Mouse (Mus musculus) CD4-positive helper T cell, adult 2 months (primary cell): ENCODE results near the gene Cfap100.

ENCODE experiments used
- DNase-seq: peaks from one replicate; pipeline ENCODE4 v3.0.0-alpha.2; 2012; ENCODE audit warnings: low read depth, missing footprints, low spot score

The Cfap100 gene

DNA sequence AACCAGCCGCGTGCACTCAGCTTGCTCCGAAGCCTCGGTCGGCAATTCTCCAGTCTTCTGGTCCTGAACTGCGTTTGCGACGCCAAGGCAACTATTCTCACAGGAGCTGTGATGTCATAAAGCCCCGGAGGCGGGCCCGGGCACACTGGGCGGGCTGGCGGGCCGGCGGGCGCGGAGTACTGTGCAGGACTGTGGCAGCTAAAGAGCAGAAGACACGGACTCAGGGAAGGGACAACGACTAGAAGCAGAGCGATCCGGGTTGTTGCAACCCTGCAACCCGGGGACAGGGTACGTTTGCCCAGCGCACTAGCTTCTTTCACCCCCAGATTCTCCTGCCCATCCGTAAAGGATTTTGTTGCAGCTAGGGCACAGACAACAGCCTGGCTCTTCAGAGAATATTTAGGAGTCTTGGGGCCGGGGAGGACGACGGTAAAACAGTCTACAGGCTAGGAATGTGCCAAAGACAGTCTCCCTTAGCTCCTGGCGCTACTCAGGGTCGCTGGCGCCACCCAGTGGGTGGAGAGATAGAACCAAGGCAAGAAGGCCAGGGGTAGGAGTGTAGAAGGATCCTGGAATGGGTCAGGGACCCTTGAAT, at the start of gene Cfap100:
Gene Cfap100 (minus strand): TSS at position 418 of the 595 bp plus-strand sequence.
- DNase-seq: no peak

DNA sequence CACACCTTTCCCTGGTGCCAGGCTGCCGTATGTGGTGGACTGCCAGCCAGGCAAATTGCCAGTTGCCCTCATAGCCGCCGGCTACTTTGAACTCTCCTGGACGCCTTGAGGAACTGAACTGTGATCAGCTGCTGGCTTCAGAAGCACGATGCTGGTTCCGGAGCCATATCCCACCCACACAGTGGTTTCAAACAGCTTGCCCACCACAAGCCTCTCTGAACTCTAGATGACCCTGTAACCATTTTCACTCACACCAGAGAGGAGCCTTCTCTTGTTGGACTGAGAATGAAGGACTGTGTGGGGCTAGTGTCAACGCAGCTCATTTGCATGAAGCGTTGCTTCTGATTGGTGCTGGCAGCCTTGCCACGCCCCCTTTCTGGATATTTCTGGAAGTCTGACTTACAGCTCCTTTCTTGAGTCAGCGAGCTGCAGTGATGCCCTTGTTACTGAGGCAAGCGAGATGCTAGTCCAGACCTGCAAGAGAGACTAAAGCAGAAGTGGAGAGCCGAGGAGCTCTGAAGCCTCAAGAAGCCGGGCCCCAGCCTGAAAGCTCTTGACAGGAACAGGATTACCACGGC, 48.4 kb upstream of the Cfap100 start:
- DNase-seq: no peak

DNA sequence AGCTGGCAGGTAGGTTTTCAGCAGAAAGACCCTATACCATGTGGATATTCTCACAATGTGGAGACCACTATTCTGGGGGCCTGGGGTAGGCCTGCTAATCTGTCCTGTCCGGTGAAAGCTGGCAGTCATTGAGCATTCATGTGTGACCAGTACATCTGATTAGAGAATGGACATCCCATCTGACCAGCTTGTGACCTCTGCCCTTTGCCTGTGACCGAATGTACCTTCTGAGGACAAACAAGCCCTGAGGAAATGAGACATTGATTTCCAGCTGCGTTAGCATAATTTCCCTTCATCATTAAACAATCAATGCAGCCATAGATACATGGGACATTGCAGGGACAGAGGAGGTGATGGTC, 47.2 kb upstream of the Cfap100 start:
- DNase-seq: no peak

DNA sequence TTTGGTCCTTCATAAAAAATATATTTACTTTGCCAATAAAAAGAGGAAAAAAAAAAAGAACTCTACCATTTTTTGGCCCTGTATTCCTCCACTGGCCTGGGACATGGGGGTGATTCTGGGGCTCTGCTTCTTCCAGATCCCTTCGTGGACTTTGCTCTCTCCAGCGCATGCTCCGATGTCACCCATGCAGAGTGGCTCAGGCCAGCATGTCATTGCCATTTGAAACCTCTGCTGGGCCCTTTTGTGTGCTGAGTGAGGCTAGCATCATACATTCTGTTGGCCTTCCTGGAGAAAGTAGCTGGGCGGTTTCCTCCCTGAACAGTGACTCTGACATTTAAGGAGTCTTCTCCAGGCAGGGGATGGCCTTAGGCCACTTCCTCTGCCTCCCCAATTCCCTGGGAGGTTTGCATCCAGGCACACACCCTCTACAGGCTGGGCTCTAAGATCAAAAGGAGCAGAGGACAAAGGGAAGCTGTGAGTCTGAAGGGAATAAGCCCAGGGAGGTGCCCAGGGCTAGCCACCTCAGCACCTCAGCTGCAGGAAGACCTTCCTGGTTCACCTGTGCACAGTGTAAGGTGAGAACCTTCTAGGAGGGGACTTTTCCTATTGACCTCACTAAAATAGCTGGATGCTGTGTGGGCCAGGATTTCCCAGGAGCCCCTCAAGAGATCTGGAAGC, 46.7 kb upstream of the Cfap100 start:
- DNase-seq: no peak

DNA sequence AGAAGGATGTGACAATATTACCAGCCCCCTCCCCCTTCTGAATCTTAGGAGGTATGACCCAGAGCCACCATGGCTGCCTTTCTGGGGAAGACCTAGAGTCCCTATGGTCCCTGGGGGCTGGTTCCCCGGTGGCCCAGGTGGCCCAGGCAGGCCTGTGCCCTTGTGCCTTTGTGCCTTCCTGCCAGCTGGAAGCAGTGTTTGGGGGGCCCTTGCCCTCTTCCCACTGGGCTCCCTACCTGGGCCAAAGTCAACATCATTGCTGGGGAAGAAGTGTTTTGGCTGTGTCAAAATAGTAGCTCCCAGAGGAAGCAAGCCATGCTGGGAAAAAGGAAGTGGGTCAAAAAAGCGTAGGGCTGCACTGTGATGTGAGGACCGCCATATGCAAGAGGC, 45.8 kb upstream of the Cfap100 start:
- no peak for DNase-seq

DNA sequence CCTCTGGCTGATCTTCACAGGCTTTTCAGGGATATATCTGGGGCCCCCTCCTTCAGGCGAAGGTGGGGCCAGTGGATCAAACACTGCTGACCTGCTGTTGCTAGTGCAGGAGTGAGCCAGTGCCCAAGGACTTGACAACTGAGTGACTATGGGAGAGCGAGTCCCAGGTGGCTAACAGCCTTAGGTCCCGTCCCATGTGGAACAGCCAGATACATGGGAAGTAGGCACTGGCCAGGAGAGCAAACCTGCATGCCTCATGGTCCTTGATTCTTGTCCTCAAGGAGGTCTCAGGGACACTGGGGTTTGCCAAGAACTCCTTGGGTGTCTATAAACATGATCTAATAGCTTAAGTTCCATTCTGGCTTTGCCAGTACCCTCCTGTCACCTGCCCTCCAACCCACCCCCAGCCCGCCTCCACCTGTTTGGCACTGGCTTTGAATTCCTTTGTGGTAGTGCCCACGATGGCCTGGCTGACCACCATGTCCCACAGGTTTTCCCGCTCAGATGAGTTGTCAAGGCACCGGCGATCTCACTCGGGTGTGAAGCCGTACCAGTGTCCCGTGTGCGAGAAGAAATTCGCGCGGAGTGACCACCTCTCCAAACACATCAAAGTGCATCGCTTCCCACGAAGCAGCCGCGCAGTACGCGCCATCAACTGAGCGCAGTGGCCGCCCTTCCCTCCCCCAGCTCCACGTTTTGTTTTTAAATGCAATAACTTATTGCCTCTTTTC, 45.2 kb upstream of the Cfap100 start:
- DNase-seq: no peak

DNA sequence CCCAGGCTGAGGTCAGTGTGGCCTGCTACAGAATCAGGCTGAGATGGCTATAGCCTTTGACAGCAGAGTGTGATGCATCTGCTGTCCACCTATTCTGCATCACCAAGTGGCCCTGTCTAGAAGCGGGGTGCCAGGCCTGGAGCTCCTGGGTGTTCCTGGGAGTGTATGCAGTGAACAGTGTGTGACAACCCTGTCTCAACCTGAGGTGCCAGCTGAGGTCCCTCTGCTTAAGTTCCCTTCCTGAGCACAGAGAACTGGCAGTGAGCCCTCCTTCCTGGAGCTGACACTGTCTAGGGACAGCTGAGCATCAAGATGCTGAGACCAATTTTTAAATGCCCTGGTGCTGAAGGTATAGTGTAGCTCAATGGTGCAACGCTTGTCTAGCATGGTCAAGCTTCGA, 44.1 kb upstream of the Cfap100 start:
- no peak for DNase-seq

DNA sequence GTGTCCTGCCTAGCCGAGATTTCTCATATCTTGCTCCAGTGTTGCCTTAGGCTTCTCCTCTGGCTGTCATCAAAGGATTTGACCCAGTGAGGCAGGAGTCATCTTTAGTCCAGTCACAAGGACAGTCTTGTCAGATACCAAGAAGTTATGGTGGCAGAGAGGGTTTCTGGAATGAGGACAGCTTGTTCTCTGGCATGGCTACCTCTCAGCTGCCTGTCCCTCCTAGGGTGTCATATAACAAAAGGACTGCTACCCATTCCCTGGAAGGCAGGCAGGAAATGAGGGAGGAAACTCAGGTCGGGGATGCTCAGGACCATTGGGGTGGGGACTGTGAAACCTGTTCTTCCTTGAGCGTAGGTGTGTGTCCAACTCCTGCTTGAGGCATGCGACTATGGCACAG, 43.5 kb upstream of the Cfap100 start:
- no peak for DNase-seq

DNA sequence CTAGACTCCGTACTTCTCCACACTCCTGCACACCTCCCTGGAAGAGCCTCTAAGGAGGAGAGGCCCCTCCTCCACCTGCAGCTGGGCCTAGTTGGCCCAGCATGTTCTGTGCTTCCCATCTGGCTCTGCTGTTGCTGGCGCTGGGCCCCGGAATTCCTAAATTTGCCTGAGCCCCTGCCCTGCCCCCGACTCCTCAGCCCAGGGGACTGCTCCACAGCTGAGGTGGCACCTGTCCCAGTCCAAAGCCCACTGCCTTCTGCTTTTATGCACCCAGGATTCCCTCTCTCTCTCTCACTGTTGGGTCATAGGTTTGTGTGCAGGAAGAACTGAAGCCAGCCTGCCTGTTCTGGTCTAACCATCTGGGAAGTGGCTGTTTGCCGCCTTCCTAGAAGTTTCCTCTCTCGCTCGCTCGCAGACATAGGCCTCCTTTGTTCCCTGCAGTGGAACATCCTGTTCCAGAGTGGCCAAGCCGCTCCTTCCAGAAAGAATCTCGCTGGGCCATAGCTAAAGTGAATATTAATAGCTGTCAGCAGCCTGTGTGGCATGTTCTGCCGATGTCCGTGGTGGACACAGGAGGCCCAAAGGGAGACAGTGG, 42.4 kb upstream of the Cfap100 start:
- no peak for DNase-seq

DNA sequence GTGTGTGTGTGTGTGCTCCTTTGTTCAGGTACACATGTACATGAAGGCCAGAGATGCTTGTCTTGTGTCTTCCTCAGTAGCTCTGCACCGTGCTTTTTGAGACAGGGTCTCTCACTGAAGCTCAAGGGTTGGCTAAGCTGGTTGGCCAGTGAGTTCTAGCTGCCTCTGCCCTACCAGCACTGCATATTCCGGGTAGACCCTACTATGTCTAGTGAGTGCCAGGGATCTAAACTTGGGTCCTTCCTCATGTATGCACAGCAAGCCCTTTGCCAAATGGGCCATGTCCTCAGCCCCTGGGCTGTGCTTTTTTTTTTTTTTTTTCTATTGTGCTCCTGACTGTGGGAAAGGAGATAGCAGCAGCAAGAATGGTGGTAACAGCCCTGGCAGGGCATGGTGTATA, 41.7 kb upstream of the Cfap100 start:
- DNase-seq: no peak

DNA sequence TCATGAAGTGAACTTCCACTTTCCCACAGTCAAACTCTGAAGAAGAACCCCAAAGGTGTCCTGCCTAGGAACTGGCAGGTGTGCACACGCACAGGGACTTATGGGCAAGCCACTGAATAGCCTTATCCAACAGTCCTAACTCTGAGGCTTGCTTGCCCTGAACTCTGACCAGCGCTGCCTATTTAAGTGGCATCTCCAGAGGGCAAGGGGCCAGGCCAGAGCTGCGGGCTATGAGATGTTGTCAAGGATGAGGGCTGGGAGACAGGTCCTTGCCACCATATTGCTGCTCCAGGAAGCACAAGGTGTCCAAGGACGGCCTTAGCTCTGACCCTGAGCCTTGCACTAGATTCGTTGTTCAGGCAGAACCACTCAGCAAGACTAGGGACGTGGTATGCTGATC, 40.4 kb upstream of the Cfap100 start:
- DNase-seq: no peak

DNA sequence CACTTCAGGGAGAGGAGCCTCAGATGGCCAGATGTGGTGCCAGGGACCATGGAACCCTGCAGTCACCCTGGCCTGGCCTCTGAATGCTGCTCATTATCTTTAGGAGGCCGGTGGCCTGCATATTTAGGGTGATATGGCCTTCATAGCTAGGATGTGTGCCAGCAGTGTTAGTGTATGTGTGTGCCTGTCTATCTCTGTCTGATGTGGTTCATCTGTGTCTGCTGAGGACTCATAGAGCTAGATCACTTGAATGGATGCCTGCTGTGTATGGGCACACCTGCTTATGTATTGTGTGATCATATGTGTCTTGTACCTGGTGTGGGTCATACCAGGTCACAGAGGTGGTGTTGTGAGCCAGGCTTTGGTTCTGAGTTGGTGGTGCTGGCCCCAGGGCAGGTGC, 39.6 kb upstream of the Cfap100 start:
- no peak for DNase-seq

DNA sequence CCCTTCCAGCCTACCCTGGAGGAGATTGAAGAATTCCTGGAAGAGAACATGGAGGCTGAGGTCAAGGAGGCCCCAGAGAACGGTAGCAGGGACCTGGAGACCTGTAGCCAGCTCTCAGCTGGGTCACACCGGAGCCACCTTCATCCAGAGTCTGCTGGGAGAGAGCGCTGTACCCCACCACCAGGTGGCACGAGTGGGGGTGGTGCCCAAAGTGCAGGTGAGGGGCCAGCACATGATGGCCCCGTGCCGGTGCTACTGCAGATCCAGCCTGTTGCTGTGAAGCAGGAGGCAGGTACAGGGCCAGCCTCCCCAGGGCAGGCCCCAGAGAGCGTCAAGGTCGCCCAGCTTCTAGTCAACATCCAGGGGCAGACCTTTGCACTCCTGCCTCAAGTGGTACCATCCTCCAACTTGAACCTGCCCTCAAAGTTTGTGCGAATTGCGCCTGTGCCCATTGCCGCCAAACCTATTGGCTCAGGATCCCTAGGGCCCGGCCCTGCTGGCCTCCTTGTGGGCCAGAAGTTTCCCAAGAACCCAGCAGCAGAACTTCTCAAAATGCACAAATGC, 38.3 kb upstream of the Cfap100 start:
- DNase-seq: no peak

DNA sequence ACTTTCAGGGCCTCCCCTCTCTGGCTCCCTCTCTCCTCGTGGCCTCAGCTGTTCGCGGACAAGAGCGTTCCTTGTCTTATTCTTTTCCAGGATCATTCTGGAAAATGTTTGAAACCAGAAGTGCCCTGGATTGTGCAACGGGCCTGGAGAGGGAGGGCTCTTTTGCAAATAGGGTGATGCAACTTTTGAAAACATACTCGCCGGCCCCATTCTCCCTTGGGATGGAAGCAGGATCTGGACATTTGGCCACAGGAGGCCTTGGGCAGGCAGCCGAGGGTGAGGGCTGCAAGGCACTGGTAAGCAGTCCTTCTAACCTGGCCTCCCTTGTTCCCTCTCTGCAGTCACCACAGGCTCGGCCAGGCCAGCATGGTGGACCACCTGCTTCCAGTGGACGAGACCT, 37.5 kb upstream of the Cfap100 start:
- DNase-seq: no peak

DNA sequence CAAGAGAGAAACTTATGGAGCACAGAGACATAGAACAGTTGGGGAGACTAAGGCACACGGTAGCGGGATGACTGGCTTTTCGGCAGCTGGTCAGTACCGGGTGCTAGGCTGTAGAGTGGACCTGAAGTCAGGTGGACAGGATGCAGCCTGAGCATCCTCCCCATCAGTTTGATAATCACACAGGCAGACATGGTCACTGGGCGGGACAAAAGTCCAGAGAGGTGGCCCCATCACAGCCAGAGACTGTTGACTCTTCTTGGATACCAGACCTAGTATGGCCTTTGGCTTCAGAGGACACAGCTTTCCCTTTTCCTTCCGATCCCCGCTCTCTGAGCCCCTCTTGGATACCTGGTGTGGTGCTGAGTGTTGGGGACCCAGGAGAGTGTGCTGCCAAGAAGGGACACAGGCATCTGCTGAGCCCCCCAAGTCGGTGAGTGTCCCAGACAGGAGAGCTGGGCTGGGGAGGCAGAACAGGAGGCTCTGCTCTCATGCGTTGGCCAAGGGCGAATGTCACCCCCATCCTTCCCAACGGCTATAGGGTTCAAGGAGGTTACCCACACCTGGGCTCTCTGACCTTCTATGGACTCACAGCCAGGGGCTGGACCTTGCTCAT, 36.5 kb upstream of the Cfap100 start:
- no peak for DNase-seq

DNA sequence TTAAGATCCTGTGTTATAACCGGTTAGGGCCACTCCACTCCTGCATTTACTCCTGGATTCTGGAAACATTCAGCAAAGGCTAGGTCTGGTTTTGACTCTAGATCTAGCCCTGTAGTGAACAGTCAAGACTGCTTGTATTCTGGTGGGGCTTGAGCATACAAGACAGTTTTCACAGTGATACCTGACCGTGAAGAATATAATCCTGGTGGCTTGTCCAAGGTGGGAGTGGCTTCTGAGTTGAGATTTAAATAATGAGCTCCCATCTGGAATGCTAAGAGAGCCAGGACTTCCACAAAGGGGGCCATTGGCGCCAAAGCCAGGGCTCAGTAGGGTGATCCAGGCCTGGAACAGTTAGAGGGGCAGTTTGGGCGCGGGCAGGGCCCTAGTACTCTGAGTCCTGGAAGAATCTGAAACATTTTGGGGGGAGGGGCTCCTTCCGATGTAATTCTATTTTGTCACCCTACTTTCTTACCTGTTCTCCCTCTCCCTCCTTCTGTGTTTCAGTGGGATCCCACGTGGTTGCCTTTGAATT, 35.4 kb upstream of the Cfap100 start:
- DNase-seq: no peak

DNA sequence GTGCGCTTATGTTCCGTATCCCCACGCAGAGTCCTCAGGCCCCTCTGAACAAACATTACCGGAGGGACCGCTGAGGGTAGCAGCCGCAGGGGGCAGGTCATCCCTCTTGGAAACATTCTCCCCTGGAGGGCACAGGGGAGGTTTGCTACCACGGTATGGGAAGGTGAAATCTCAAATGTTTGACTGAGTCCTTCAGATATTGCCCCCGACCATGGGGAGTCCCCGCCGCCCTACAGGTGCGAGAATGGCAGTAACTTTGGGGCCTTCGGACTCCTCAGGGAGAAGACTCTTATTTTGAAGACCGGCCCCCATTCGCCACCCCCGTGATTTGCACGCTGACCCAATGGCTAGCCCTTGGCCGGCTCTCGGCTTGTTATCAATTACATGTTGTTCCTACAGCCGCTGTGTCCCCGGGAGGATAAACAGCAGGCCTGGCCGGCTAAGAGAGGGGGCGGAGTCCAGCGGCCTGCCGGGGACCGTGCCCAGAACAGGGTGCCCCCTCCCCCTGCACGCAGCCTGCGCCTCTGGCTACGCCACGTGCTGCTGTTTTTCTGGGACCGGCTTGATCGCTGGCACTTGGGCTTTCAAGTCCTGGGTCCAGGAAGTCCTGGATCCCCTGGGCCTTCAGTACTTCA, 34.7 kb upstream of the Cfap100 start:
- no peak for DNase-seq

DNA sequence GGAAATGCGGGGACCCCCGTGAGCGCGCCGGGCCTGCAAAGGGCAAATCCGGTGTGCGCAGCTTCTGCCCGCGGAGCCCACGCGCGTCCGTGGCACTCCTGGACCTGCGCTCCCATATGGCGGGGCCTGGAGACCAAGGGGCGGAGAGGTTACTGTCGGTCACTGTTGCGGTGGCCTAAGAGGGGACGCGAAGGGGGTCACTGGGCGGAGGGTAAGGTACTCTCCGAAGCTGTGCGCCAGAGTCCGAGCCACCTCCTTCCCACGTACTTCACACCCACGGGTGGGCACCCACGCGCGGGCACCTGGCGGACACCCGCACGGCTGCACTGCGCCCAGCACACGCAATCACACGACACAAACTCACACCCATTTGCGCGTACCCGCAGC, 34.2 kb upstream of the Cfap100 start:
- no peak for DNase-seq

DNA sequence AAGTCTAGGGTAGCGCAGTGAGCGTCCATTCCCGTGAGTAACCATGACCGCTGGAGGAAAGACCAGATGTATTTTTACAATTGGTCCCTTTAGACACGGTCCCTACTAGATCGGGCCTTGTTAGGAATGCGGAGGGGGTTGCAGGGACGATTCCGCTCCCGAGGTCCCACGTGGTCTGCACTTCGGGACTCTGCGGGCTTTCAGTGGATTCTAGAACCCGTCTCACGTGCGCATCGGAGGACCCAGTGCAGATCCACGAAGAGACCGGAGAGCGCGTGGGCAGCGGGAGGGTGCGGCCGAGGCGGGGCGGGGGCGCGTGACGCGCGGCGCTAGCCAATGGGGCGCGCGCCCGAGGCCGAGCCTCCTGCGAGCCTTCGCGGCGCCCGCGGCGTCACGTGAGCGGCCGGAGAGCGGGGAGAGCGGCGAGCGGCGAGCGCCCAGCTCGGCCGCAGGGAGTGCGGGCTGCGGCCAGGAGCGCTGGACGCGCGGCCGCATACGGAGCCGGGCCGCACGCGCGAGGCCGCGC, 33.6 kb upstream of the Cfap100 start, which contains the start of gene Klf15:
Gene Klf15 (plus strand): TSS at position 396 of the 526 bp plus-strand sequence.
- DNase-seq: no peak

DNA sequence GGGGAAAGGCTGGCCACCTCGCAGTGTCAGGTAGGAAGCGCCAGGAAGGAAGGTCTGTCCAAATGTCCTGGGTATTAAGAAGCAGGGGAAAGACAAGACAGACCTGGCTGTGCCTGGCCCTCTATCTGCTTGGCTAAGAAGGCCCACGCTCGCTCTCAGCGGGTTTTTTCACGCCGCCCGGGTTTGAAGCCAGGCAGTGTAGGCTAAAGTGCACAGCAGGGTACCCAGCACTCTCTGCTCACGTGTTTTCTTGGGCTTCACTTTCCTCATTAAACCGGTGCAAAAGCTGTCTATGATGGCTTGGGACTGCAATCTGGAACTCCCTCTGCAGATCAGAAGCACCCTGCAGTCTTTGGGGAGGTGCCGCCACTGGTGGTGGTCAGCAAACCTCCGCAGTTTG, 33.2 kb upstream of the Cfap100 start:
- no peak for DNase-seq

DNA sequence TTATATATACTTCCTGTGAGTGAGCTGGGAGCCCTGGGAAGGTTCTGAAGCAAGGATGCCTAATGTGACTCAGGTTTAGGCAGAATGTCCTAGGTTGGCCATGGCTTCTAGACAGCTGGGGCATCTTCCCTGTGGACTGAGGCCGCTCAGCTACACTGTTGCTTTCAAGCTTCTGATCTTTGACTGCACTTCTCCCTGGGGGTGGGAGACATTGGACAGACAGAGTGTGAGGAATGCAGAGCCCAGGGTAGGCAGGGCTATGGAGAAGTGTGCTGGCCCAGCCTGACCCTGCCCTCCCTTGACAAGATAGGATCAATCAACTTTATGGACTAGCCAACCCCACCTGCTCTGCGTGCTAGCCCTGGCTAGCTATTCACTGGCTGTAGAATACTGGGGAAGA, 32.6 kb upstream of the Cfap100 start:
- DNase-seq: no peak
